Mouse (Mus musculus): ENCODE measurements around the gene Fgfr2. TPM values are rescaled to one million over a fixed set of nuclear protein-coding genes. Genes with fewer than 3 reads are reported as not detected.

Gene Fgfr2
- polyA plus RNA-seq, 1 experiment from 2014 or later: 17.2 TPM

DNA sequence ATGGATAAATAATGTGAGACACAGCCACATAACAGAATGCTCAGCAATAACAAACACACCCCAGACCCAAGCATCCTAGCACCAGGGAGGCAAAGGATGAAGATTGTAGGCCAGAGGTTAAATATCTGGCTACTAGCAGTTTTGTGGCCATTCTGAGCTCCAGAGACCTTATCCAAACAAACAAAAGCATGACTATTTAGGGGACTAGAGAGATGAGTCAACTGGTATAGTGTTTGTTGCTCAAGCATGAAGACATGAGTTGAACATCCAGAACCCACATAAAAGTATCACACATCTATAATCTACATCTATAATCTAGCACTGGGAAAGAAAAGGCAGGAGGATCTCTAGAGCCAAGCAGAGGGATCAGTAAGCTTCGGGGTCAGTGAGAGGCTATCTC lies 280.7 kb downstream of the Fgfr2 start:
- Histone ChIP-seq H3K27me3 (no peaks in the 10 kb centered on the region), H3K4me3 (no peak overlapping the region), H3K36me3 (no peaks in the 10 kb centered on the region; the same call in 1 of the 2 replicates), H3K4me2 (no peak overlapping the region), H3K4me1 (replicated peaks) (peaks cover 2% of the 10 kb centered on the region), H3K27ac (no peak overlapping the region), H3K9me3 (replicated peaks) (no peaks in the 10 kb centered on the region), H3K9ac (no peak overlapping the region)
- no peak for ATAC-seq (replicated peaks; ENCODE audit: insufficient number of reproducible peaks, insufficient read depth, low FRiP score, low read depth)
- WGBS: 81% methylated on average over 1 of the region's 1 CpGs

DNA sequence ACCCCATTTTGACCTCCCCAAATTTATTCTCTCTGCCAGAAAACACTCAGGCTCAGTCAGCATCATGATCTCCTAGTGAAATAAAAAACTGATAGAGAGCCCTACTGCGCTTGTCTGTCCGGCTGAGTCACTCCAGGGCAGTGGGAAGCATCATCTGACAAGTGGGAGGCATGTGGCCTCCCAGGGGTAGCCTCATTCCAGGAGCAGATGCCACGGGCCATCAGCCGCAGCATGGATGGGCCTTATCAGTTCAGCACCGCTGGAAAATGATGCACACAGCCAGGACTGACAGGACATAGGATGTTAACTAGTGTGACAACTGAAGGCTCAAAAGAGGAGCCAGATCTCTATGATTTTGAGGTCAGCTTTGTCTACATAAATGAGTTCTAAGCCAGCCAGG lies 281.9 kb downstream of the Fgfr2 start:
- no peak overlapping the region for H3K9ac ChIP-seq

GRCm38 (mm10) chr7:132830955-132831354 lies 292.2 kb downstream of the Fgfr2 start:
- WGBS: 80% methylated on average over 4 of the region's 4 CpGs

More for the DNA sequence above, 281.9 kb downstream of the Fgfr2 start:
- no peak overlapping the region for H3K4me3 ChIP-seq
- H3K9me3 ChIP-seq (replicated peaks): no peaks in the 10 kb centered on the region
- ATAC-seq (replicated peaks; ENCODE audit: insufficient number of reproducible peaks, insufficient read depth, low FRiP score, low read depth): peak; percentile 43; the same call in 1 of the 2 replicates
- 28% methylated on average over 5 of the region's 5 CpGs for WGBS
- no peak overlapping the region for H3K4me2 ChIP-seq
- H3K27me3 ChIP-seq: no peaks in the 10 kb centered on the region
- peaks cover 2% of the 10 kb centered on the region for H3K4me1 ChIP-seq (replicated peaks)
- H3K36me3 ChIP-seq: peaks cover 4% of the 10 kb centered on the region; the same call in 1 of the 2 replicates
- H3K27ac ChIP-seq: no peak overlapping the region

DNA sequence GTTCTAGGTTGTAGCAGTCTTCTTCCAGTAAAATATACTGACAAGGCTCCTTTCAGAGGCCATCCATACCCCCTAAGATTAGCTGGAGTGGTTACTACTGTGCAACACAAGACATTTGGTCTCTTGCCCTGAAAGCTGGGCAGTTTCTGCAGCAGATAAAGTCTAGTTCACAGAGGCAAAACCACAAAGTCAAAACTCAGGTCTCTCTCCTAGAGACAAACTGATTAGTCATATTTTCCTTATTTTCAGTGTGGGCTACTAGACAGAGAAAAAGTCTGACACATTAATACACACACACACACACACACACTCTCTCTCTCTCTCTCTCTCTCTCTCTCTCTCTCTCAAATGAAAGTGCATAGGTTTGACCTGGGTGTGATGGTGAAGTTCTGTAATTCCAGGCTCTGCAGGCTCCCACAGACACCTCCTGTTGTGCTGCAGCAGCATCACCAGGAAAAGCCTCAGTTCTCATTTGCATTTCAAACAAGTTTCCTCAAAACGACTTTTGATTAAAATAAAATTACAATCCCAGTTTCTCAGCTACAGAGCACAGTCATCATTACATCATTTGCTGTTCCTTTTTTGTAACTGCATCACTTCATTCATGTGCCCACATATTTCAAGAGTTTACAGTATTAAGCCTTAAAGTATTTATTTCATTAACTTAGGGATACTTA lies 298.7 kb downstream of the Fgfr2 start:
- no peak for ATAC-seq (replicated peaks; ENCODE audit: insufficient number of reproducible peaks, insufficient read depth, low FRiP score, low read depth)
- peaks cover 16% of the 10 kb centered on the region for H3K36me3 ChIP-seq

More at GRCm38 (mm10) chr7:132830955-132831354, 292.2 kb downstream of the Fgfr2 start:
- Histone ChIP-seq H3K9me3 (replicated peaks) (no peaks in the 10 kb centered on the region), H3K27me3 (no peaks in the 10 kb centered on the region), H3K36me3 (peaks cover 35% of the 10 kb centered on the region), H3K27ac (no peak overlapping the region), H3K4me2 (no peak overlapping the region), H3K4me3 (no peak overlapping the region), H3K9ac (no peak overlapping the region), H3K4me1 (replicated peaks) (no peaks in the 10 kb centered on the region)
- no peak for ATAC-seq (replicated peaks; ENCODE audit: insufficient number of reproducible peaks, insufficient read depth, low FRiP score, low read depth)

GRCm38 (mm10) chr7:132823832-132824231 lies 299.3 kb downstream of the Fgfr2 start:
- H3K27me3 ChIP-seq: no peaks in the 10 kb centered on the region
- no peak for ATAC-seq (replicated peaks; ENCODE audit: insufficient number of reproducible peaks, insufficient read depth, low FRiP score, low read depth)
- H3K9ac ChIP-seq: no peak overlapping the region
- no peak overlapping the region for H3K4me3 ChIP-seq
- H3K36me3 ChIP-seq: peaks cover 16% of the 10 kb centered on the region
- no peak overlapping the region for H3K4me2 ChIP-seq
- no peaks in the 10 kb centered on the region for H3K4me1 ChIP-seq (replicated peaks)
- no peak overlapping the region for H3K27ac ChIP-seq
- no peaks in the 10 kb centered on the region for H3K9me3 ChIP-seq (replicated peaks)

More for the DNA sequence above, 298.7 kb downstream of the Fgfr2 start:
- no peaks in the 10 kb centered on the region for H3K27me3 ChIP-seq
- H3K4me3 ChIP-seq: no peak overlapping the region
- WGBS: 15% methylated on average over 1 of the region's 1 CpGs
- H3K9me3 ChIP-seq (replicated peaks): no peaks in the 10 kb centered on the region
- H3K4me1 ChIP-seq (replicated peaks): no peaks in the 10 kb centered on the region
- H3K27ac ChIP-seq: no peak overlapping the region
- H3K9ac ChIP-seq: no peak overlapping the region
- no peak overlapping the region for H3K4me2 ChIP-seq

DNA sequence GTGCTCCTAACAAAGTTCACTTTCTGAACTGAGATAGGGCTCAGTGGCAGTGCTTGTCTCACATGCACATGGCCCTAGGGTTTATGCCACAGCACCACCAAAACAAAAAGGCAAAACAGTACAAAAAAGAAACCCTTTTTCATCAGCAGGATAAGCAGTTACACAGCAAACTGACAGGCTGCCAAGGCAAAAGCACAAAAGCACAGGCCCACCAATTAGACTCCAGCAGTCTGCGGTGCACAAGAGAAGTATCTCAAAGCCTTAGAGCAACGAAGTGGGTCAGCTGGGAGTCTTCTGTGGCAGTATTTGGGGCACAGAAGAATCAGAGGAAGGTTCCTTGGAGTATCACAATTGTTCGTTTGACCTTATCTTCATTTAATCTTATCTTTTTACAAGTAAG lies 302.5 kb downstream of the Fgfr2 start:
- Histone ChIP-seq H3K27ac (no peak overlapping the region), H3K4me3 (no peak overlapping the region), H3K9ac (no peak overlapping the region), H3K9me3 (replicated peaks) (no peaks in the 10 kb centered on the region), H3K27me3 (no peaks in the 10 kb centered on the region), H3K4me1 (replicated peaks) (no peaks in the 10 kb centered on the region), H3K4me2 (no peak overlapping the region), H3K36me3 (peaks cover 4% of the 10 kb centered on the region; the same call in 1 of the 2 replicates)
- no peak for ATAC-seq (replicated peaks; ENCODE audit: insufficient number of reproducible peaks, insufficient read depth, low FRiP score, low read depth)
- WGBS: 78% methylated on average over 3 of the region's 3 CpGs

- no peaks in the 10 kb centered on the region for H3K9me3 ChIP-seq (replicated peaks)
Measured at GRCm38 (mm10) chr7:132817056-132817455, 306.1 kb downstream of the Fgfr2 start.

GRCm38 (mm10) chr7:132816528-132816927 lies 306.6 kb downstream of the Fgfr2 start:
- H3K27me3 ChIP-seq: no peaks in the 10 kb centered on the region
- no peaks in the 10 kb centered on the region for H3K9me3 ChIP-seq (replicated peaks)
- 86% methylated on average over 2 of the region's 2 CpGs for WGBS
- no peak for ATAC-seq (replicated peaks; ENCODE audit: insufficient number of reproducible peaks, insufficient read depth, low FRiP score, low read depth)
- no peaks in the 10 kb centered on the region for H3K36me3 ChIP-seq
- no peak overlapping the region for H3K9ac ChIP-seq
- no peak overlapping the region for H3K4me3 ChIP-seq
- H3K4me1 ChIP-seq (replicated peaks): peaks cover 16% of the 10 kb centered on the region
- no peak overlapping the region for H3K27ac ChIP-seq
- H3K4me2 ChIP-seq: no peak overlapping the region

More at GRCm38 (mm10) chr7:132817056-132817455, 306.1 kb downstream of the Fgfr2 start:
- 92% methylated on average over 6 of the region's 6 CpGs for WGBS
- H3K4me2 ChIP-seq: no peak overlapping the region
- peaks cover 11% of the 10 kb centered on the region for H3K4me1 ChIP-seq (replicated peaks)
- no peak overlapping the region for H3K4me3 ChIP-seq
- no peak overlapping the region for H3K9ac ChIP-seq
- no peaks in the 10 kb centered on the region for H3K36me3 ChIP-seq
- ATAC-seq (replicated peaks; ENCODE audit: insufficient number of reproducible peaks, insufficient read depth, low FRiP score, low read depth): no peak
- H3K27ac ChIP-seq: no peak overlapping the region
- no peaks in the 10 kb centered on the region for H3K27me3 ChIP-seq

DNA sequence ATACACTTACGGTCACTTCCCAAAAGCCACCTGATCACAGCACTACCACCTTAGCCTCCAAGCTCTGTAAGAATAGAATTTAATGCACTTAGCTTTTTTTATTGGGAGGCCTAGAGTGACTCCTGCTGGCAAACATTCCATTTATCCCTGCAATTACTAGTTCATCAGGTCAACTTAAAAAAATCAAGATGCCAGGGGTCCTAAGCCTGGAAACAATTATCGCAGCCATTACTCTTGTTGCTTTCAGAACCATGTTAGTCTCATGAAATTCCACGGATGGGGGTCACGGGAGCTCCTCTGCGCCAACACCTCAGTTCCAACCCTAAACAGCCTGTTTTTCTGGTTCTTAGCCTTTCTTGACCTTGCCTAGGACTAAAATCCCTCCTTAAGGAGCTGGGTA lies 308.1 kb downstream of the Fgfr2 start:
- H3K9me3 ChIP-seq (replicated peaks): no peaks in the 10 kb centered on the region
- peaks cover 30% of the 10 kb centered on the region for H3K4me1 ChIP-seq (replicated peaks)
- H3K9ac ChIP-seq: no peak overlapping the region
- no peak overlapping the region for H3K27ac ChIP-seq
- no peaks in the 10 kb centered on the region for H3K36me3 ChIP-seq
- no peak overlapping the region for H3K4me3 ChIP-seq
- 82% methylated on average over 5 of the region's 5 CpGs for WGBS
- H3K4me2 ChIP-seq: no peak overlapping the region
- H3K27me3 ChIP-seq: no peaks in the 10 kb centered on the region
- no peak for ATAC-seq (replicated peaks; ENCODE audit: insufficient number of reproducible peaks, insufficient read depth, low FRiP score, low read depth)

GRCm38 (mm10) chr7:132814089-132814450 lies 309.1 kb downstream of the Fgfr2 start:
- Histone ChIP-seq H3K27me3 (no peaks in the 10 kb centered on the region), H3K9me3 (replicated peaks) (no peaks in the 10 kb centered on the region), H3K4me2 (peak overlapping the region; percentile 95), H3K4me3 (peak overlapping the region; percentile 68), H3K36me3 (no peaks in the 10 kb centered on the region), H3K27ac (peak overlapping the region; percentile 94), H3K4me1 (replicated peaks) (peaks cover 40% of the 10 kb centered on the region), H3K9ac (peak overlapping the region; percentile 87)
- ATAC-seq (replicated peaks; ENCODE audit: insufficient number of reproducible peaks, insufficient read depth, low FRiP score, low read depth): no peak
- 1% methylated on average over 7 of the region's 7 CpGs for WGBS

GRCm38 (mm10) chr7:132813416-132814088 lies 309.6 kb downstream of the Fgfr2 start, which contains the start of gene Fam53b:
Fam53b (minus strand) TSS chr7:132813886.
- Histone ChIP-seq H3K27ac (peak within 1 kb of the TSS; percentile 94), H3K4me2 (peak within 1 kb of the TSS; percentile 95), H3K9ac (peak within 1 kb of the TSS; percentile 87), H3K36me3 (no peaks in the 10 kb centered on the region), H3K9me3 (replicated peaks) (no peaks in the 10 kb centered on the region), H3K27me3 (no peaks in the 10 kb centered on the region), H3K4me3 (peak within 1 kb of the TSS; percentile 68), H3K4me1 (replicated peaks) (peaks cover 45% of the 10 kb centered on the region)
- WGBS: under 1% methylated on average over 85 of the region's 85 CpGs
- peak; percentile 63 for ATAC-seq (replicated peaks; ENCODE audit: insufficient number of reproducible peaks, insufficient read depth, low FRiP score, low read depth)
